Comparison of ENCODE assay signal across 31 mouse cellular contexts in genomic region chr11:59677767-59678166, GRCm38 (mm10).
"Had no signal": no experiment of that assay in that cellular context is flagged by ENCODE, and none has a peak within 500 bp of the region (broad histone marks: within the 10 kb centered on the region; RNA-seq: fewer than 3 reads in every experiment).

No protein-coding gene starts in this region.

- H3K4me1 ChIP-seq: limb, embryonic 10.5 days; midbrain, embryonic 10.5 days; midbrain, embryonic 12.5 days; midbrain, embryonic 13.5 days; midbrain, embryonic 15.5 days had no signal

- H3K4me2 ChIP-seq: limb, embryonic 12.5 days; limb, embryonic 13.5 days; limb, embryonic 15.5 days; liver, embryonic 11.5 days; liver, embryonic 12.5 days; lung, embryonic 14.5 days; lung, embryonic 15.5 days; midbrain, embryonic 11.5 days; midbrain, embryonic 12.5 days; midbrain, embryonic 13.5 days; midbrain, embryonic 15.5 days; neural tube, embryonic 12.5 days had no signal

- DNase-seq: left cerebral cortex, postnatal 4 days; liver; liver, embryonic 13.5 days; liver, postnatal 0 days; lung, adult 18-20 months; lung, adult 2 months; lung, embryonic 14.5 days; lung, postnatal 10 days; lung, postnatal 14 days; lung, postnatal 36 days; lung, postnatal 4 days; midbrain, embryonic 14.5 days had no signal

- H3K27me3 ChIP-seq: limb, embryonic 12.5 days; limb, embryonic 13.5 days; limb, embryonic 15.5 days; liver, embryonic 12.5 days; liver, embryonic 13.5 days; liver, embryonic 15.5 days; lung, embryonic 15.5 days; megakaryocyte, embryonic 14.5 days; midbrain, embryonic 12.5 days; midbrain, embryonic 13.5 days; midbrain, embryonic 15.5 days; neural tube, embryonic 12.5 days had no signal

- H3K27ac ChIP-seq: limb, embryonic 10.5 days; limb, embryonic 12.5 days; limb, embryonic 13.5 days; limb, embryonic 15.5 days; liver, embryonic 12.5 days; liver, embryonic 14.5 days; lung, embryonic 15.5 days; macrophage; midbrain, embryonic 10.5 days; midbrain, embryonic 12.5 days; midbrain, embryonic 13.5 days; midbrain, embryonic 15.5 days; neural tube, embryonic 12.5 days had no signal

- ATAC-seq: liver, postnatal 0 days; lung, postnatal 0 days; midbrain, embryonic 13.5 days; midbrain, embryonic 15.5 days; midbrain, embryonic 16.5 days had no signal

- H3K9me3 ChIP-seq: limb, embryonic 10.5 days; limb, embryonic 12.5 days; limb, embryonic 13.5 days; limb, embryonic 15.5 days; liver, embryonic 12.5 days; liver, embryonic 13.5 days; liver, embryonic 15.5 days; lung, embryonic 15.5 days; megakaryocyte, embryonic 14.5 days; midbrain, embryonic 10.5 days; midbrain, embryonic 12.5 days; midbrain, embryonic 13.5 days; midbrain, embryonic 15.5 days; neural tube, embryonic 12.5 days had no signal

- H3K36me3 ChIP-seq: limb, embryonic 15.5 days; liver, embryonic 13.5 days; liver, embryonic 15.5 days; lung, embryonic 15.5 days; midbrain, embryonic 12.5 days; midbrain, embryonic 15.5 days had no signal

- H3K9ac ChIP-seq: limb, embryonic 12.5 days; limb, embryonic 13.5 days; limb, embryonic 15.5 days; liver, embryonic 12.5 days; liver, embryonic 14.5 days; liver, embryonic 15.5 days; liver, postnatal 0 days; lung, embryonic 14.5 days; lung, embryonic 15.5 days; midbrain, embryonic 12.5 days; midbrain, embryonic 13.5 days; midbrain, embryonic 15.5 days; neural tube, embryonic 12.5 days had no signal

- H3K4me3 ChIP-seq: limb, embryonic 10.5 days; limb, embryonic 12.5 days; limb, embryonic 13.5 days; limb, embryonic 15.5 days; liver, embryonic 12.5 days; liver, embryonic 13.5 days; liver, embryonic 15.5 days; lung, embryonic 15.5 days; megakaryocyte, embryonic 14.5 days; midbrain, embryonic 10.5 days; midbrain, embryonic 12.5 days; midbrain, embryonic 13.5 days; midbrain, embryonic 15.5 days; neural tube, embryonic 12.5 days had no signal
